Mouse (Mus musculus) kidney, embryonic 16.5 days (tissue): ENCODE measurements at regions not wholly inside any gene's neighbourhood (a gene's known extent, or its start where the extent isn't known, plus 50 kb on each side); places are given as distances from the start of the nearest gene placed in this dataset.

Experiments
- ATAC-seq: fragments of 200-750 bp; cut with Nextera tagmentation; 2 replicates; pipeline ENCODE4 v1.8.0; 2017; ENCODE audit warnings: moderate TSS enrichment; ENCODE audit not compliant: low FRiP score, low TSS enrichment
- H3K27ac ChIP-seq: fragments of 300-500 bp; sonication (generic); 2 replicates; pipeline ENCODE4 v1.5.1; 2014; ENCODE audit warnings: low read length
- H3K27me3 ChIP-seq: fragments of 300-500 bp; sonication (generic); 2 replicates; pipeline ENCODE4 v1.6.1; 2014; ENCODE audit warnings: low read length, control low read depth, mixed read lengths; ENCODE audit not compliant: insufficient read depth
- H3K36me3 ChIP-seq: fragments of 300-500 bp; sonication (generic); 2 replicates; pipeline ENCODE4 v1.6.1; 2014; ENCODE audit warnings: low read length, control low read depth, mixed read lengths; ENCODE audit not compliant: insufficient read depth
- H3K4me1 ChIP-seq: fragments of 300-500 bp; sonication (generic); 2 replicates; pipeline ENCODE4 v1.6.1; 2014; ENCODE audit warnings: low read length, control low read depth, mixed read lengths; ENCODE audit not compliant: insufficient read depth
- H3K4me2 ChIP-seq: fragments of 300-500 bp; sonication (generic); replicated peaks from 2 replicates; pipeline ENCODE4 v1.6.1; 2014; ENCODE audit warnings: low read depth, low read length
- H3K4me3 ChIP-seq: fragments of 300-500 bp; sonication (generic); 2 replicates; pipeline ENCODE4 v1.5.1; 2014; ENCODE audit warnings: mild to moderate bottlenecking, low read length
- H3K9ac ChIP-seq: fragments of 300-500 bp; sonication (generic); replicated peaks from 2 replicates; pipeline ENCODE4 v1.6.1; 2014; ENCODE audit warnings: low read length
- H3K9me3 ChIP-seq: fragments of 300-500 bp; sonication (generic); 2 replicates; pipeline ENCODE4 v1.6.1; 2016; ENCODE audit warnings: low read length, control low read depth
- WGBS: fragments of 180-500 bp; shearing (Covaris S2); extraction: QIAGEN DNeasy Blood & Tissue Kit; methylation state at CpG from one replicate; pipeline ENCODE4 v1.1.7; 2014; 5-methylcytosine and 5-hydroxymethylcytosine counted together

DNA sequence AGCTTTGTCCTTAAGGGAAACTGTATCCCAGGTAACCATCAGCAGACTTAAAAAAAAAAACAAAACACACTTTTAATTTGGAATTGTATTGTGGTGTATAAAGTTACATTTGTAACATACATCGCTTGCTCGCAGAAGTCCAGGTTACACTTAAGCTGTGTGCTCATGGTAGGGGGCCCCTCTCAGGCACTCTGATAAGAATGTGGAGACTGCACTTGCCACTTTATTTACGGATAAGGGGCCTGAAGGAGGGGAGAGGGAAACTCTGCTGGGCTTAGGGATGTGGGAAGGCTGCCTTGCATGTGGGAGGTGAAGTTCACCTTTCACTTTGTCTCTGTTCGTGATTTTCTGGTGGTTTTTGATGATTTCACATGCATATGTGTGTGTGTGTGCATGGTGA lies 58.7 kb downstream of the Ccdc185 start:
- Histone ChIP-seq H3K4me3 (no peak overlapping the region), H3K4me1 (no peaks in the 10 kb centered on the region), H3K27me3 (no peaks in the 10 kb centered on the region), H3K9ac (no peak overlapping the region), H3K27ac (no peak overlapping the region), H3K9me3 (0 out of 2 replicates have a peak, but pooled peaks cover 6% of the 10 kb centered on the region), H3K4me2 (no peak overlapping the region), H3K36me3 (no peaks in the 10 kb centered on the region)
- 67% methylated on average over 4 of the region's 4 CpGs for WGBS
- no peak for ATAC-seq

DNA sequence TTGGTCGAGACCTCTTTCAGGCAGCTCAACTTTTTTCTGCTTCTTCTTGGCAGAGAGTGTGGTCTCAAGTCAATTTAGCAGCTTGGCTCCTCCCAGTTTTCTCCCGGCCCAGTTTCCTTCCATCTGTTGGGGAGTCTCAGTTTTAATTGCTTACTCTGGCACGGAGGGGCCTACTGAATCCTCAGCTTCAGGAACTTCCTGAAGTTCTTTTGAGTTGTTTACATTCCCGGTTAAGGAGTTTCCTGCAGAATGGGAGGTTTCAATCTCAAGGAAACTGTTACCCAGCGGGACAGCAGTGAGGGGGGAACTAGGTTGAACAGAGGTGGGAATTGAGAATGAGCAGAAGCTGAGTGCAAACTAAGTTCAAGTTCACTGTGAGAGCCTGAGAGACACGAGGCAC lies 59.2 kb downstream of the Ccdc185 start:
- no peaks in the 10 kb centered on the region for H3K4me1 ChIP-seq
- no peaks in the 10 kb centered on the region for H3K36me3 ChIP-seq
- WGBS, result 66% methylated on average over 6 of the region's 6 CpGs
- 0 out of 2 replicates have a peak, but pooled peaks cover 6% of the 10 kb centered on the region for H3K9me3 ChIP-seq
- H3K4me3 ChIP-seq, result no peak overlapping the region
- H3K27me3 ChIP-seq, result no peaks in the 10 kb centered on the region
- ATAC-seq, result no peak
- H3K27ac ChIP-seq, result no peak overlapping the region
- H3K4me2 ChIP-seq, result no peak overlapping the region
- H3K9ac ChIP-seq, result no peak overlapping the region

DNA sequence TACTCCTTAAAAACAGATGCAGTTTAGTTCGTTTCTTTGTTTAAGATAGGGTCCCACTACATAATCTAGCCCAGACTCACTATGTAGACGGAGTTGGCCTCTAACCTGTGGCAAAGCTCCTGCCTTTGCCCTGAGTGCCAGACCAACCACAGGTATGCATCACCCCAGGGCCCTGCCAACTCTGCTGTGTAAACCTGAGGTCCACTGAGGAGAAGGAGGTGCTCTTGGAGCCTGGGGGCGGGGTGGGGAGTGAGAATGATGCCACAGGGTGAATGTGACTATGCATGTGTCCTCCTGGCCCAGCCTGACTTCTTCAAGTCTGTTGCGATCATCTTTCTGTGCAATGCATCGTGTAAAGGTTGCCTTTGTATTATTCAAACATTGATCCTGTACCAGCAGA lies 61.8 kb downstream of the Ccdc185 start:
- Histone ChIP-seq H3K4me1 (peaks cover 10% of the 10 kb centered on the region; the same call in 1 of the 2 replicates), H3K9ac (no peak overlapping the region), H3K27me3 (no peaks in the 10 kb centered on the region), H3K36me3 (no peaks in the 10 kb centered on the region), H3K4me3 (no peak overlapping the region), H3K9me3 (0 out of 2 replicates have a peak, but pooled peaks cover 6% of the 10 kb centered on the region), H3K4me2 (no peak overlapping the region), H3K27ac (no peak overlapping the region)
- 80% methylated on average over 5 of the region's 5 CpGs for WGBS
- no peak for ATAC-seq

DNA sequence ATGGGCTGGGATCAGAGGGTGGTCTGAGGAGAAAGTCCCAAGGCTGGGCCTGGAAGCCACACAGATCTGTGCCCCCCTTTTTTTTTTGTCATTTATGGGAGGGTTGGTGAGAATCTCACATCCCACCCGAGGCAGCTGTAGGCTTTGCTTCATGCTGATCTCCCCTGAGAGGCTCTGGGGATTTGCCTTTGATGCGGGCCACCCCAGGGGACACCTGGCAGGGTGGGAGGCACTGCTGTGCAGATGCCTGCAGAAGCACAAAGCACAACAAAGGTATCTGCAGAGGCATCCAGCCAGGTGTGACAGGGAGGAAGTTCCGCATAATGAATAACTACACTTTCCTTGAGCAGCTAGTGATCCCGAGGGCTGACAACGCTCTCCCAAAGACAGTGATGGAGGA lies 62.7 kb downstream of the Ccdc185 start:
- no peak overlapping the region for H3K27ac ChIP-seq
- H3K36me3 ChIP-seq, result no peaks in the 10 kb centered on the region
- H3K4me3 ChIP-seq, result no peak overlapping the region
- H3K4me1 ChIP-seq, result peaks cover 16% of the 10 kb centered on the region; the same call in 1 of the 2 replicates
- H3K4me2 ChIP-seq, result no peak overlapping the region
- no peaks in the 10 kb centered on the region for H3K27me3 ChIP-seq
- 15% methylated on average over 5 of the region's 5 CpGs for WGBS
- no peak; the same call in 1 of the 2 replicates for ATAC-seq
- no peak overlapping the region for H3K9ac ChIP-seq
- 0 out of 2 replicates have a peak, but pooled peaks cover 6% of the 10 kb centered on the region for H3K9me3 ChIP-seq

DNA sequence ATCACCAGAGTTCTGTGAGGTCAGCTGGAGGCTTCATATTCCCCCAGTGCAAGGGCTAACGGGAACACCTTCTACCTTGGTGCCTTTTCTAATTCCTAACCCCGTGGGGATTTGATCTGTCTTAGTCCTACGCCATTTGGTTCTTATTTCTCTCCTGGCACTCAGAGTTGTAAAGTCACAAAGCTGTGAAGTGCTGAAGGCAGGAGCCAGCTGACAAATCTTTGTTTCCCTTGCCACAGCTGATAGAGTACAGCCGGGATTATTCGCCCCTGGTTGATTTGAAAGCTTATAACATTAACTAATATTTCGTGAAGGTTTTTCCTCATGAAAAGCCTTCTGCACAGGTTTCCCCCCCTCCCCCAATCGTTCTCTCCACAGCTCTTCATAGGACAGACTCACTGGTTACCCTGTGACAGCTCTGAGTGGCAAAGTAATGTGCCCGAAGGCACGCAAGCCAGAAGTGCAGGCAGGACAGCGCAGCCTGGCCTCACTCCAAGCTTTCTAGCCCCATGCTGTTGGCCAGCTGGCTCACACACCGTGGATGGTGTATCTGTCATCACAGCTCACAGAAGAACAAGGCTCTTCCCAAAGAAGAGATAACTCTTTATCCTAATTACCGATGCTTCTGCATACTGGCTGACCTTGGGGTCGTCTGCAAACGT lies 66.3 kb downstream of the Ccdc185 start:
- Histone ChIP-seq H3K27me3 (no peaks in the 10 kb centered on the region), H3K9me3 (no peaks in the 10 kb centered on the region), H3K4me1 (peaks cover 24% of the 10 kb centered on the region), H3K36me3 (no peaks in the 10 kb centered on the region), H3K9ac (no peak overlapping the region), H3K4me2 (no peak overlapping the region), H3K4me3 (no peak overlapping the region), H3K27ac (no peak overlapping the region)
- 24% methylated on average over 14 of the region's 14 CpGs for WGBS
- ATAC-seq, result peak; percentile 43; the same call in 1 of the 2 replicates
